Mouse (Mus musculus): ENCODE measurements at regions not wholly inside any gene's neighbourhood (a gene's known extent, or its start where the extent isn't known, plus 50 kb on each side); places are given as distances from the start of the nearest gene placed in this dataset.

DNA sequence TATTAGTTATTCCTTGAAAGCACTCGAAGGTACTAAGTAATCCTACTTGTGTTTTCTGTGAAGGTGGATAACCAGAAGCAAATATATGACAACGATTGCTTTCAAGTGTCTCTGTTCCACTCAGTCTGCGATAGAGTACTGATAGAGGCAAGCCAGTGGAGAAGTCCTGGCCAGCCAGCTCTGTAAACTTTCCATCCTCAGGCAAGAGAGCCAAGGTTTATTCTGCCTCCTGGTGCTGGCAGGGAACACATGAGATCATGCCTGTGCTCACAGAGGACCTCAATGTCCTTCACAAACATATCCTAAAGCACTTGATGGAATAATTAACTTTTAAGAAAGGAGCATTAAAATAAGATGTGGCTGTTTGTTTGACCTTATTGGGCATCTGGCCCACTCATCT, 94.1 kb downstream of the Arrdc3 start:
- TF ChIP-seq CTCF (IDR thresholded peaks at IDR 0.05; ENCODE audit: extremely low read depth, insufficient read length, insufficient replicate concordance, low read depth, low read length) (no peak), POLR2A (IDR thresholded peaks at IDR 0.05; ENCODE audit: low read depth, low read length) (no peak)
